Mouse (Mus musculus): ENCODE measurements around the gene Nploc4. TPM values are rescaled to one million over a fixed set of nuclear protein-coding genes. Genes with fewer than 3 reads are reported as not detected.

The Nploc4 gene
- polyA plus RNA-seq, 1 experiment from 2014 or later, result 33.9 TPM

DNA sequence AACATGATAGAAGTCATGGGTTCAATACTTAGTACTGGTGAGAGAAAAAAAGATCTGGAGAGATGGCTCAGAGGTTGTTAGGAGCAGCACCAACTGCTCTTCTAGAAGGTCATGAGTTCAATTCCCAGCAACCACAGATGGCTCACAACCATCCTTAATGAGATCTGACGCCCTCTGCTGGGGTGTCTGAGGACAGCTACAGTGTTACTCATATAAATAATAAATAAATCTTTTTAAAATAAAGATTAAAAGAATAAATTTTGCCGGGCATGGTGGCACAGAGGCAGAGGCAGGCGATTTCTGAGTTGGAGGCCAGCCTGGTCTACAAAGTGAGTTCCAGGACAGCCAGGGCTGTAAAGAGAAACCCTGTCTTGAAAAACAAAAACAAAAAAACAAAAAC, 98.7 kb downstream of the Nploc4 start:
- WGBS, result 79% methylated on average over 3 of the region's 3 CpGs
- 0 out of 2 replicates have a peak, but pooled peaks cover 6% of the 10 kb centered on the region for H3K9me3 ChIP-seq (replicated peaks)
- H3K27me3 ChIP-seq, result no peaks in the 10 kb centered on the region
- no peak overlapping the region for H3K9ac ChIP-seq
- H3K4me3 ChIP-seq, result no peak overlapping the region
- no peak overlapping the region for H3K4me2 ChIP-seq
- ATAC-seq, result no peak
- no peaks in the 10 kb centered on the region; the same call in 1 of the 2 replicates for H3K4me1 ChIP-seq
- no peaks in the 10 kb centered on the region for H3K36me3 ChIP-seq (ENCODE audit: poor library complexity, severe bottlenecking)
- H3K27ac ChIP-seq, result no peak overlapping the region

DNA sequence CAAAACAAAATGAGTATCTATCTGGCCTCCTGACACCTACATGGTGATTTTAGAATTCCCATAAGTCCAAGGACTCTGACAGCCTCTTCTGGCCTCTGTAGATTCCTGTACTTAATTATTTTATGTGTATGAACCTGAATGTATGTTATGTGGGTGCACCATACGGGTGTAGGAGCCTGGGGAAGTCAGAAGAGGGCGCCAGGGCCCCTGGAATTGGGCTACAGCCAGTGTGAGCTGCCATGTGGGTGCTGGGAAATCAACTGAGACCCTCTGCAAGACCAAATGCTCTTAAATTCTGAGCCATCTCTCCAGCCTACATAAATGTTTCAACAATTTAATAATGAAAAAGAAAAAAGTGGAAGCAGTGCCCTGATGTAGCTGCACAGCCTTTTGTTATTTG, 100.1 kb downstream of the Nploc4 start:
- no peak overlapping the region for H3K4me3 ChIP-seq
- no peaks in the 10 kb centered on the region for H3K27me3 ChIP-seq
- H3K4me1 ChIP-seq, result no peaks in the 10 kb centered on the region
- H3K9me3 ChIP-seq (replicated peaks), result 0 out of 2 replicates have a peak, but pooled peaks cover 6% of the 10 kb centered on the region
- no peak overlapping the region for H3K9ac ChIP-seq
- no peaks in the 10 kb centered on the region for H3K36me3 ChIP-seq (ENCODE audit: poor library complexity, severe bottlenecking)
- WGBS, result 31% methylated on average over 2 of the region's 2 CpGs
- ATAC-seq, result no peak
- no peak overlapping the region for H3K27ac ChIP-seq
- H3K4me2 ChIP-seq, result no peak overlapping the region

DNA sequence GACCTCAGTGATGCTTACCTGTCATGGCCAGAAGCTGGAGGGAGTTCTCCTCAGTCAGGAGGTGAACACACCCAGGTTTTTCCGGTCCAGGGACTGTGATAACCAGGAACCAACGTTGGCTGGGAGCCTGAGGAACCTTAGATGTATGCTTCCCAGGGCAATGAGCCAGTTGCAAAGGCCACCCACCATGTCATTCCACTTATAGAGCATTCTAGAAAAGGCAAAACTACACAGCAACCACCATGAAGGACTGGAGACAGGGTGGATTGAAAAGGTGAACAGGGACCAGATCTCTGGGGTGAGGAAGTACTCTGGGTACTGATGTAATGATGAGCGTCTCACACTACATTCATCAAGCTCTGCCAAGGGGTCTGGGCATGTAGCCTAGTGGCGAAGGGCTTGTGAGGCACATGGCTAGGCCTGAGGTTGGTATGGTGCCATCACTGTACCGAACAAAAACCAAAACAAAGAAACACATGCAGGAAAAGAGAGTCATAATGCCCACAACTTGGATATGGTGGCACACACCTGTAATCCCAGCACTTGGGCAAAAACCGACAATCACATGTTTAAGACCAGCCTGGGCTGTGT, 102.0 kb downstream of the Nploc4 start:
- H3K9me3 ChIP-seq (replicated peaks), result 0 out of 2 replicates have a peak, but pooled peaks cover 6% of the 10 kb centered on the region
- H3K4me3 ChIP-seq, result no peak overlapping the region
- no peak overlapping the region for H3K4me2 ChIP-seq
- no peaks in the 10 kb centered on the region for H3K4me1 ChIP-seq
- no peak overlapping the region for H3K9ac ChIP-seq
- no peaks in the 10 kb centered on the region for H3K36me3 ChIP-seq (ENCODE audit: poor library complexity, severe bottlenecking)
- H3K27ac ChIP-seq, result no peak overlapping the region
- WGBS, result 80% methylated on average over 6 of the region's 6 CpGs
- H3K27me3 ChIP-seq, result no peaks in the 10 kb centered on the region
- no peak for ATAC-seq

Small RNA genes lying within 50 kb of the gene (microRNA-seq; reads per million reads assigned to microRNA genes)
- gene Gm23419 (not detected), gene Mir6935 (2.4 reads per million)

Other genes with a start within 250 kb of the Nploc4 start
- 17.2 TPM in 2 replicates for gene Bahcc1, start 204.8 kb downstream of the Nploc4 start, polyA plus RNA-seq (2015; fragmentation: Nextera tagmentation; extraction: Ambion mirVana)
- gene Actg1, start 89.2 kb downstream of the Nploc4 start, polyA plus RNA-seq (2015; fragmentation: Nextera tagmentation; extraction: Ambion mirVana), result 3,229 and 3,555 TPM in 2 replicates
- gene Fscn2, start 76.2 kb downstream of the Nploc4 start, polyA plus RNA-seq (2015; fragmentation: Nextera tagmentation; extraction: Ambion mirVana), result 1.3 and 1.7 TPM in 2 replicates
- 51.0 and 63.1 TPM in 2 replicates for gene Faap100, start 58.9 kb downstream of the Nploc4 start, polyA plus RNA-seq (2015; fragmentation: Nextera tagmentation; extraction: Ambion mirVana)
- gene Tspan10, start 4.9 kb upstream of the Nploc4 start, polyA plus RNA-seq (2015; fragmentation: Nextera tagmentation; extraction: Ambion mirVana), result not detected in 2 replicates
- gene Pde6g, start 15.8 kb upstream of the Nploc4 start, polyA plus RNA-seq (2015; fragmentation: Nextera tagmentation; extraction: Ambion mirVana), result 0.19 and 0.20 TPM in 2 replicates
- 9.2 and 10.7 TPM in 2 replicates for gene Oxld1, start 20.4 kb upstream of the Nploc4 start, polyA plus RNA-seq (2015; fragmentation: Nextera tagmentation; extraction: Ambion mirVana)
- gene Ccdc137, start 20.4 kb upstream of the Nploc4 start, polyA plus RNA-seq (2015; fragmentation: Nextera tagmentation; extraction: Ambion mirVana), result 30.9 and 31.3 TPM in 2 replicates
- 49.8 and 56.5 TPM in 2 replicates for gene Arl16, start 29.9 kb upstream of the Nploc4 start, polyA plus RNA-seq (2015; fragmentation: Nextera tagmentation; extraction: Ambion mirVana)
- gene Mrpl12, start 46.9 kb upstream of the Nploc4 start, polyA plus RNA-seq (2015; fragmentation: Nextera tagmentation; extraction: Ambion mirVana), result 127 TPM in 2 replicates
- gene Slc25a10, start 54.1 kb upstream of the Nploc4 start, polyA plus RNA-seq (2015; fragmentation: Nextera tagmentation; extraction: Ambion mirVana), result 31.1 and 41.9 TPM in 2 replicates
- 0.08 and 0.21 TPM in 2 replicates for gene Gcgr, start 93.0 kb upstream of the Nploc4 start, polyA plus RNA-seq (2015; fragmentation: Nextera tagmentation; extraction: Ambion mirVana)
- gene Mcrip1, start 112.0 kb upstream of the Nploc4 start, polyA plus RNA-seq (2015; fragmentation: Nextera tagmentation; extraction: Ambion mirVana), result 228 and 240 TPM in 2 replicates
- gene Ppp1r27, start 113.4 kb upstream of the Nploc4 start, polyA plus RNA-seq (2015; fragmentation: Nextera tagmentation; extraction: Ambion mirVana), result not detected in 2 replicates
- gene P4hb, start 135.5 kb upstream of the Nploc4 start, polyA plus RNA-seq (2015; fragmentation: Nextera tagmentation; extraction: Ambion mirVana), result 253 and 286 TPM in 2 replicates
- gene Arhgdia, start 143.9 kb upstream of the Nploc4 start, polyA plus RNA-seq (2015; fragmentation: Nextera tagmentation; extraction: Ambion mirVana), result 462 and 508 TPM in 2 replicates
- 420 and 488 TPM in 2 replicates for gene Alyref, start 160.7 kb upstream of the Nploc4 start, polyA plus RNA-seq (2015; fragmentation: Nextera tagmentation; extraction: Ambion mirVana)
- 204 and 211 TPM in 2 replicates for gene Anapc11, start 160.7 kb upstream of the Nploc4 start, polyA plus RNA-seq (2015; fragmentation: Nextera tagmentation; extraction: Ambion mirVana)
- gene Npb, start 170.8 kb upstream of the Nploc4 start, polyA plus RNA-seq (2015; fragmentation: Nextera tagmentation; extraction: Ambion mirVana), result 0.50 TPM in 1 of 2 replicates, not detected in the other
- 140 and 159 TPM in 2 replicates for gene Pcyt2, start 180.2 kb upstream of the Nploc4 start, polyA plus RNA-seq (2015; fragmentation: Nextera tagmentation; extraction: Ambion mirVana)
- gene Sirt7, start 187.5 kb upstream of the Nploc4 start, polyA plus RNA-seq (2015; fragmentation: Nextera tagmentation; extraction: Ambion mirVana), result 42.7 and 43.1 TPM in 2 replicates
- 19.8 and 24.1 TPM in 2 replicates for gene Mafg, start 195.9 kb upstream of the Nploc4 start, polyA plus RNA-seq (2015; fragmentation: Nextera tagmentation; extraction: Ambion mirVana)
- 23.9 and 25.5 TPM in 2 replicates for gene Pycr1, start 206.1 kb upstream of the Nploc4 start, polyA plus RNA-seq (2015; fragmentation: Nextera tagmentation; extraction: Ambion mirVana)
- 0.25 and 0.81 TPM in 2 replicates for gene Myadml2, start 210.4 kb upstream of the Nploc4 start, polyA plus RNA-seq (2015; fragmentation: Nextera tagmentation; extraction: Ambion mirVana)
- gene Notum, start 223.5 kb upstream of the Nploc4 start, polyA plus RNA-seq (2015; fragmentation: Nextera tagmentation; extraction: Ambion mirVana), result 0.15 and 0.29 TPM in 2 replicates
- 142 and 151 TPM in 2 replicates for gene Aspscr1, start 235.3 kb upstream of the Nploc4 start, polyA plus RNA-seq (2015; fragmentation: Nextera tagmentation; extraction: Ambion mirVana)

All from forebrain, embryonic 13.5 days (tissue).